Mouse (Mus musculus) 3T3-L1 (cell line): Measurements from ENCODE around the gene Vmn1r135.
"Not testable (repeated sequence)": the region's sequence is repeated elsewhere in the genome, so short reads cannot be mapped to it uniquely, and the experiment has no call there.

Source experiments
- DNase-seq: peaks from one replicate; pipeline ENCODE4 v3.0.0-alpha.2; 2015; ENCODE audit warnings: low read depth, low spot score

Gene Vmn1r135

GRCm38 (mm10) chr7:21832051-21832450, at the start of gene Vmn1r135:
Gene Vmn1r135 (plus strand): TSS chr7:21832351.
- DNase-seq = not testable (repeated sequence)

- not testable (repeated sequence) for DNase-seq
Measured at GRCm38 (mm10) chr7:21796628-21797027, 35.5 kb upstream of the Vmn1r135 start, which contains the start of gene Gm4177. Gene Gm4177 (minus strand): TSS chr7:21796728.

GRCm38 (mm10) chr7:21844167-21844566, 12.0 kb downstream of the Vmn1r135 start, which contains the start of gene Gm5725:
Gene Gm5725 (minus strand): TSS chr7:21844267.
- DNase-seq = not testable (repeated sequence)
